8 mouse cellular contexts compared by ENCODE assay signal in the genomic region with DNA sequence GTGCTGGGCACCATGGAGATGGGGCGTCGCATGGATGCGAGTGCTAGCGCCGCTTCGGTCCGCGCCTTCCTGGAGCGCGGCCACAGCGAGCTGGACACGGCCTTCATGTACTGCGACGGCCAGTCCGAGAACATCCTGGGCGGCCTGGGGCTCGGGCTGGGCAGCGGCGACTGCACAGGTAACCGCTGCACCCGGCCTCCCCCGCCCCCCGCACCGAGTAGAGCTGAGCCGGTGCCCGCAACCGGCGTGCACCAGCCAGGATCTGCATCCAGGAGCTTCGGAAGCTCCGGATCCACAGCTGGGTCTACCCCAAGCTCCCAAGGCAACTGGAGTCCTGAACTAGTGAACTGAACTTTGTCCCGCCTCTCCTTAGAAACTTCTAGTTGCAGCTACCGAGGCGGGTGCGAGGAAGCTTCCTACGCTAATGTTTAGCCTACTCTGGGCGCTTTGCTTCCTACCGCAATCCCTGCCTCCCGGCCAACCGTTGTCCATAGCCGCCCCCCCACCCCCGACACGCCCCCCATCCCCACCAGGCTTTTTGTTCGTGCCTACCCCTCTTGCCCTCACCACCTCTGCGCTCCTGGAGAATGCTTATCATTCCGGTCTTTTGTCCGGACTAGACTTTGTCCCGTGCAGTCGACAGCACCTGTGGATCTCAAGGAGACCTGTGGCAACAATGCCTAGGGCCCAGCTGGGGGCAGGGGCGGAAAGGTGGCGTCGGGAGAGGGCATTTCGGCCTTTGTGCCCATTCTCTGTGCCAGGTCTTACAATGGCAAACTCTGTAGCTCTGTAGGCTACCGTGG. TPM values are rescaled to one million over a fixed set of nuclear protein-coding genes. Genes with fewer than 3 reads are reported as not detected.
A peak's percentile ranks its signal among the peaks of the same experiment; 100 is the strongest.
DNase-seq lines count a peak whose midpoint lies in the region; ATAC-seq and TF ChIP-seq lines count a peak whose summit lies in the region.

No protein-coding gene starts in this region.

- intact Hi-C loops in gastrocnemius, postnatal 14 days (cut with DNase I; ENCODE audit: low total_unique reads) = no loop called here

- H3K4me3 ChIP-seq in heart, embryonic 12.5 days = peak overlapping the region; percentile 82
- peak overlapping the region; percentile 85 to 89 for H3K4me3 ChIP-seq in ES-E14 (ENCODE audit: insufficient read depth in 1 of 2, low read depth in 1 of 2, low read length in 2 of 2, poor library complexity in 1 of 2, severe bottlenecking in 1 of 2)
- H3K4me3 ChIP-seq in forebrain, embryonic 10.5 days = peak overlapping the region; percentile 95
- H3K4me3 ChIP-seq in kidney, embryonic 16.5 days (ENCODE audit: low read length) = peak overlapping the region; percentile 84
- peak overlapping the region; percentile 91 for H3K4me3 ChIP-seq in midbrain, postnatal 0 days (ENCODE audit: low read depth, low read length)

- peaks cover 18% of the 10 kb centered on the region for H3K4me1 ChIP-seq in heart, embryonic 12.5 days (replicated peaks)
- peaks cover 0 to 6% of the 10 kb centered on the region in 2 experiments; a peak in 1 of 4 replicates for H3K4me1 ChIP-seq in ES-E14 (ENCODE audit: control insufficient read depth in 2 of 2, insufficient read depth in 2 of 2, low read length in 2 of 2, poor library complexity in 1 of 2)
- peaks cover 34% of the 10 kb centered on the region for H3K4me1 ChIP-seq in forebrain, embryonic 10.5 days
- H3K4me1 ChIP-seq in kidney, embryonic 16.5 days (ENCODE audit: insufficient read depth, low read length) = peaks cover 19% of the 10 kb centered on the region; the same call in 1 of the 2 replicates
- H3K4me1 ChIP-seq in midbrain, postnatal 0 days (ENCODE audit: insufficient read depth, low read length) = peaks cover 13% of the 10 kb centered on the region; the same call in 1 of the 2 replicates

- peak overlapping the region; percentile 43; the same call in 1 of the 2 replicates for H3K27ac ChIP-seq in heart, embryonic 12.5 days (ENCODE audit: poor library complexity, severe bottlenecking)
- H3K27ac ChIP-seq in ES-E14 (ENCODE audit: insufficient read depth, low read depth, low read length, poor library complexity, severe bottlenecking) = no peak overlapping the region
- H3K27ac ChIP-seq in forebrain, embryonic 10.5 days = peak overlapping the region; percentile 93
- peak overlapping the region; percentile 89 for H3K27ac ChIP-seq in kidney, embryonic 16.5 days (ENCODE audit: low read length)
- peak overlapping the region; percentile 67; the same call in 1 of the 2 replicates for H3K27ac ChIP-seq in midbrain, postnatal 0 days (ENCODE audit: low read depth, low read length)

- in situ Hi-C loops in ES-E14 (cut with MboI; ENCODE audit: low sequenced_read_pairs in 2 of 2, unreplicated experiment in 2 of 2) = no loop called here

- peaks cover 24% of the 10 kb centered on the region; the same call in 1 of the 2 replicates for H3K36me3 ChIP-seq in heart, embryonic 12.5 days
- peaks cover 12% of the 10 kb centered on the region; the same call in 1 of the 2 replicates for H3K36me3 ChIP-seq in ES-E14 (ENCODE audit: control insufficient read depth, insufficient read depth, low read length, poor library complexity, severe bottlenecking)
- peaks cover 31% of the 10 kb centered on the region for H3K36me3 ChIP-seq in forebrain, embryonic 10.5 days (replicated peaks)
- peaks cover 18% of the 10 kb centered on the region for H3K36me3 ChIP-seq in kidney, embryonic 16.5 days (ENCODE audit: insufficient read depth, low read length)
- peaks cover 17% of the 10 kb centered on the region for H3K36me3 ChIP-seq in midbrain, postnatal 0 days (ENCODE audit: insufficient read depth, low read length)

- no peak for DNase-seq in heart, adult 9 months (ENCODE audit: low spot score in 2 of 2)
- no peak for DNase-seq in ES-E14 (ENCODE audit: low read depth, low spot score)
- DNase-seq in forebrain, embryonic 10.5 days (ENCODE audit: extremely low spot score, low spot score) = no peak
- no peak for DNase-seq in midbrain, postnatal 0 days (ENCODE audit: low spot score)
- no peak for DNase-seq in gastrocnemius, postnatal 14 days
- no peak for DNase-seq in layer of hippocampus, postnatal 36 days

- peak overlapping the region; percentile 88 for H3K4me2 ChIP-seq in heart, embryonic 12.5 days
- H3K4me2 ChIP-seq in kidney, embryonic 16.5 days (replicated peaks; ENCODE audit: low read depth, low read length) = peak overlapping the region; percentile 95
- peak overlapping the region; percentile 92 for H3K4me2 ChIP-seq in midbrain, postnatal 0 days (ENCODE audit: low read depth, low read length, poor library complexity, severe bottlenecking)

- peak; percentile 73; the same call in 1 of the 2 replicates for ATAC-seq in heart, embryonic 12.5 days (ENCODE audit: insufficient number of reproducible peaks, low FRiP score)
- peak; percentile 78 for ATAC-seq in kidney, embryonic 16.5 days (ENCODE audit: low FRiP score, low TSS enrichment)
- ATAC-seq in midbrain, postnatal 0 days (ENCODE audit: low FRiP score) = peak; percentile 70

- under 1% methylated on average over 45 of the region's 53 CpGs for WGBS in heart, embryonic 12.5 days
- 1% methylated on average over 53 of the region's 53 CpGs for WGBS in forebrain, embryonic 10.5 days
- WGBS in kidney, embryonic 16.5 days = under 1% methylated on average over 53 of the region's 53 CpGs
- under 1% methylated on average over 50 of the region's 53 CpGs for WGBS in midbrain, postnatal 0 days

- no peaks in the 10 kb centered on the region for H3K9me3 ChIP-seq in heart, embryonic 12.5 days (replicated peaks)
- no peaks in the 10 kb centered on the region for H3K9me3 ChIP-seq in ES-E14 (ENCODE audit: control insufficient read depth, insufficient read depth, low read depth, low read length)
- no peaks in the 10 kb centered on the region for H3K9me3 ChIP-seq in forebrain, embryonic 10.5 days
- H3K9me3 ChIP-seq in kidney, embryonic 16.5 days (ENCODE audit: low read length) = no peaks in the 10 kb centered on the region
- H3K9me3 ChIP-seq in midbrain, postnatal 0 days (ENCODE audit: low read length) = no peaks in the 10 kb centered on the region

- peaks cover 11% of the 10 kb centered on the region for H3K27me3 ChIP-seq in heart, embryonic 12.5 days (replicated peaks)
- H3K27me3 ChIP-seq in forebrain, embryonic 10.5 days (ENCODE audit: poor library complexity, severe bottlenecking) = peaks cover 20% of the 10 kb centered on the region
- no peaks in the 10 kb centered on the region for H3K27me3 ChIP-seq in kidney, embryonic 16.5 days (ENCODE audit: insufficient read depth, low read length)
- no peaks in the 10 kb centered on the region for H3K27me3 ChIP-seq in midbrain, postnatal 0 days (ENCODE audit: insufficient read depth, low read length)

- H3K9ac ChIP-seq in heart, embryonic 12.5 days = peak overlapping the region; percentile 85
- H3K9ac ChIP-seq in ES-E14 (ENCODE audit: insufficient read depth, low read depth, low read length, poor library complexity, severe bottlenecking) = peak overlapping the region; percentile 85
- peak overlapping the region; percentile 92 for H3K9ac ChIP-seq in kidney, embryonic 16.5 days (replicated peaks; ENCODE audit: low read length)
- peak overlapping the region; percentile 80 for H3K9ac ChIP-seq in midbrain, postnatal 0 days (replicated peaks; ENCODE audit: low read length, poor library complexity, severe bottlenecking)

- TF ChIP-seq CTCF in midbrain, postnatal 0 days (IDR thresholded peaks at IDR 0.05) = no peak

RNA-seq across cellular contexts. Expression of a gene that starts 0.6 kb away (rescaled TPM):
- 51.5 and 54.1 TPM in 2 replicates for polyA plus RNA-seq in heart, embryonic 12.5 days (2016; fragmentation: Nextera tagmentation; extraction: Ambion mirVana)
- 24.7 and 27.2 TPM in 2 replicates for total RNA-seq in ES-E14 (2012; rRNA removed)
- polyA plus RNA-seq in forebrain, embryonic 10.5 days (2016; fragmentation: Nextera tagmentation; extraction: Ambion mirVana) = 117 and 120 TPM in 2 replicates
- polyA plus RNA-seq in kidney, embryonic 16.5 days (2015; fragmentation: Nextera tagmentation; extraction: Ambion mirVana) = 201 and 210 TPM in 2 replicates
- total RNA-seq in midbrain, postnatal 0 days (2014; rRNA removed) = 45.0 and 65.4 TPM in 2 replicates
- 64.4 and 65.6 TPM in 2 replicates for polyA plus RNA-seq in midbrain, postnatal 0 days (2015; fragmentation: Nextera tagmentation; extraction: Ambion mirVana)
- 10 to 100 TPM; 34.2 to 37.4 TPM for total RNA-seq in gastrocnemius, postnatal 14 days (2021)
- 10 to 100 TPM; 32.1 to 32.3 TPM for total RNA-seq in layer of hippocampus, postnatal 36 days (2021)

RNA-seq across cellular contexts. Expression of a gene that starts 0.6 kb away (rescaled TPM):
- polyA plus RNA-seq in heart, embryonic 12.5 days (2016; fragmentation: Nextera tagmentation; extraction: Ambion mirVana) = 10.6 and 11.3 TPM in 2 replicates
- 25.0 and 35.3 TPM in 2 replicates for total RNA-seq in ES-E14 (2012; rRNA removed)
- polyA plus RNA-seq in forebrain, embryonic 10.5 days (2016; fragmentation: Nextera tagmentation; extraction: Ambion mirVana) = 13.6 and 14.7 TPM in 2 replicates
- 16.9 and 17.6 TPM in 2 replicates for polyA plus RNA-seq in kidney, embryonic 16.5 days (2015; fragmentation: Nextera tagmentation; extraction: Ambion mirVana)
- 19.3 and 26.5 TPM in 2 replicates for total RNA-seq in midbrain, postnatal 0 days (2014; rRNA removed)
- 10.9 and 15.2 TPM in 2 replicates for polyA plus RNA-seq in midbrain, postnatal 0 days (2015; fragmentation: Nextera tagmentation; extraction: Ambion mirVana)
- 1 to 10 TPM; 6.0 to 6.4 TPM for total RNA-seq in gastrocnemius, postnatal 14 days (2021)
- 10 to 100 TPM; 11.9 to 13.2 TPM for total RNA-seq in layer of hippocampus, postnatal 36 days (2021)

RNA-seq across cellular contexts. Expression of a gene that starts 41.3 kb away (rescaled TPM):
- polyA plus RNA-seq in heart, embryonic 12.5 days (2016; fragmentation: Nextera tagmentation; extraction: Ambion mirVana) = 77.1 and 77.9 TPM in 2 replicates
- total RNA-seq in ES-E14 (2012; rRNA removed) = 290 and 318 TPM in 2 replicates
- 186 and 195 TPM in 2 replicates for polyA plus RNA-seq in forebrain, embryonic 10.5 days (2016; fragmentation: Nextera tagmentation; extraction: Ambion mirVana)
- 122 and 123 TPM in 2 replicates for polyA plus RNA-seq in kidney, embryonic 16.5 days (2015; fragmentation: Nextera tagmentation; extraction: Ambion mirVana)
- 32.0 and 36.1 TPM in 2 replicates for total RNA-seq in midbrain, postnatal 0 days (2014; rRNA removed)
- polyA plus RNA-seq in midbrain, postnatal 0 days (2015; fragmentation: Nextera tagmentation; extraction: Ambion mirVana) = 68.3 and 75.0 TPM in 2 replicates
- 10 to 100 TPM; 32.3 to 43.5 TPM for total RNA-seq in gastrocnemius, postnatal 14 days (2021)
- 10 to 100 TPM; 48.1 to 48.3 TPM for total RNA-seq in layer of hippocampus, postnatal 36 days (2021)

RNA-seq across cellular contexts. Expression of a gene that starts 41.3 kb away (rescaled TPM):
- polyA plus RNA-seq in heart, embryonic 12.5 days (2016; fragmentation: Nextera tagmentation; extraction: Ambion mirVana) = 52.0 and 52.6 TPM in 2 replicates
- 88.0 and 136 TPM in 2 replicates for total RNA-seq in ES-E14 (2012; rRNA removed)
- polyA plus RNA-seq in forebrain, embryonic 10.5 days (2016; fragmentation: Nextera tagmentation; extraction: Ambion mirVana) = 33.4 and 36.2 TPM in 2 replicates
- 27.6 and 32.7 TPM in 2 replicates for polyA plus RNA-seq in kidney, embryonic 16.5 days (2015; fragmentation: Nextera tagmentation; extraction: Ambion mirVana)
- total RNA-seq in midbrain, postnatal 0 days (2014; rRNA removed) = 70.3 and 78.3 TPM in 2 replicates
- 49.3 and 50.3 TPM in 2 replicates for polyA plus RNA-seq in midbrain, postnatal 0 days (2015; fragmentation: Nextera tagmentation; extraction: Ambion mirVana)
- 10 to 100 TPM; 24.9 to 26.7 TPM for total RNA-seq in gastrocnemius, postnatal 14 days (2021)
- total RNA-seq in layer of hippocampus, postnatal 36 days (2021) = 10 to 100 TPM; 87.9 to 89.8 TPM

RNA-seq across cellular contexts. Expression of a gene that starts 41.3 kb away (rescaled TPM):
- 64.9 and 65.4 TPM in 2 replicates for polyA plus RNA-seq in heart, embryonic 12.5 days (2016; fragmentation: Nextera tagmentation; extraction: Ambion mirVana)
- total RNA-seq in ES-E14 (2012; rRNA removed) = 199 and 224 TPM in 2 replicates
- 57.4 and 63.4 TPM in 2 replicates for polyA plus RNA-seq in forebrain, embryonic 10.5 days (2016; fragmentation: Nextera tagmentation; extraction: Ambion mirVana)
- 72.2 and 73.6 TPM in 2 replicates for polyA plus RNA-seq in kidney, embryonic 16.5 days (2015; fragmentation: Nextera tagmentation; extraction: Ambion mirVana)
- 164 and 176 TPM in 2 replicates for total RNA-seq in midbrain, postnatal 0 days (2014; rRNA removed)
- polyA plus RNA-seq in midbrain, postnatal 0 days (2015; fragmentation: Nextera tagmentation; extraction: Ambion mirVana) = 59.8 and 63.6 TPM in 2 replicates
- total RNA-seq in gastrocnemius, postnatal 14 days (2021) = 10 to 100 TPM; 71.7 to 73.6 TPM
- 100 to 1,000 TPM; 149 to 168 TPM for total RNA-seq in layer of hippocampus, postnatal 36 days (2021)
